Mouse (Mus musculus) erythroblast, embryonic 14.5 days (primary cell): ENCODE results near the gene Cacnb2.

ENCODE experiments used
- GATA1 ChIP-seq: IDR thresholded peaks from 2 replicates; pipeline ENCODE4 v1.6.1; 2012; ENCODE audit warnings: low read length, inconsistent platforms, mixed read lengths
- TAL1 ChIP-seq: IDR thresholded peaks from 3 replicates; pipeline ENCODE4 v1.6.1; 2012; ENCODE audit warnings: low read length, inconsistent platforms, mixed read lengths

- no peak for TF ChIP-seq GATA1
- TF ChIP-seq TAL1: no peak
Observed at GRCm38 (mm10) chr2:14711751-14712150, 108.9 kb downstream of the Cacnb2 start.
